Mouse (Mus musculus): ENCODE results near the gene Map2k3. TPM values are rescaled to one million over a fixed set of nuclear protein-coding genes. Genes with fewer than 3 reads are reported as not detected.

Gene Map2k3
- total and polyA plus RNA-seq, 3 experiments, result 13.7 to 92.5 (median 35.5) TPM

GRCm38 (mm10) chr11:60889861-60890260 is 42.0 kb upstream of the Map2k3 start:
- no peak overlapping the region for H3K4me2 ChIP-seq (ENCODE audit: insufficient read depth, low read depth, poor library complexity, severe bottlenecking)
- no peak overlapping the region for H3K4me3 ChIP-seq (replicated peaks in 1 of 3; ENCODE audit: low read depth in 2 of 3, low read length in 2 of 3, poor library complexity in 1 of 3)
- in situ Hi-C loops (cut with MboI; ENCODE audit: low pct_ligation_motif_present, low pct_unique_long_range_greater_than_20kb, low sequenced_read_pairs) (no loop called here), dilution Hi-C loops (cut with MboI; ENCODE audit: extremely low pct_ligation_motif_present, extremely low pct_unique_long_range_greater_than_20kb, low sequenced_read_pairs) (no loop called here)
- no peak overlapping the region for H3K27ac ChIP-seq (ENCODE audit: insufficient read depth, low read depth)
- H3K4me1 ChIP-seq (ENCODE audit: control insufficient read depth in 1 of 2, insufficient read depth in 2 of 2), result no peaks in the 10 kb centered on the region
- peaks cover 0 to 8% of the 10 kb centered on the region in 2 experiments for H3K36me3 ChIP-seq (replicated peaks in 1 of 2; ENCODE audit: control insufficient read depth in 1 of 2, insufficient read depth in 1 of 2, low read length in 1 of 2)
- TF ChIP-seq POLR2A (IDR thresholded peaks at IDR 0.05; ENCODE audit: low read depth, low read length) (no peak), ZMIZ1 (IDR thresholded peaks at IDR 0.05; ENCODE audit: low read depth, low read length) (no peak)
- H3K9ac ChIP-seq (ENCODE audit: insufficient read depth, low read depth), result no peak overlapping the region
- H3K9me3 ChIP-seq (replicated peaks; ENCODE audit: low read length), result no peaks in the 10 kb centered on the region
- DNase-seq (ENCODE audit: extremely low read depth), result no peak
- H3K27me3 ChIP-seq (replicated peaks), result no peaks in the 10 kb centered on the region
- H3K79me2 ChIP-seq (replicated peaks; ENCODE audit: control insufficient read depth, extremely low read depth, insufficient read depth, poor library complexity, severe bottlenecking), result no peaks in the 10 kb centered on the region

DNA sequence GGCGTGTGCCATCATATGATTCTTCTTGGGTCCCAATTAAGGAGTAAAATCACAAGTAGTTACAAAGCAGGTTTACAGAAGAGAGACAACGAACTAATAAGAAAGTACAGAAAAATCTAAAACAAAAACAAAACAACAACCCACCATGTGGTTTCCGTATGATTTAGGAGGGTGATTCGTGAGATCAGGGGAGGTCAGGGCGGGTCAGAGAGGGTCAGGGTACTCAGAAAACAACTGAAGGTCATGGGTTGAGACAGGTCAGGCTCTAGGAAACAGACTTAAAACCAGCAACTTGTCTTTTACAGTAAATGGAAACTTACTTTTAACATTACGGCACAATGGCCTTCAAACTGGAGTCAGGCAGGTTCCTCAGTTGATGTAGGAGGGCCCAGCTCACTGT is 41.5 kb upstream of the Map2k3 start:
- DNase-seq (ENCODE audit: extremely low read depth), result no peak
- TF ChIP-seq KAT2A (IDR thresholded peaks at IDR 0.05; ENCODE audit: insufficient replicate concordance, low read length) (no peak), RAD21 (IDR thresholded peaks at IDR 0.05; ENCODE audit: low read depth, low read length) (no peak), MXI1 (IDR thresholded peaks at IDR 0.05; ENCODE audit: low read depth, low read length) (no peak), CHD2 (IDR thresholded peaks at IDR 0.05; ENCODE audit: low read length) (no peak), GABPA (IDR thresholded peaks at IDR 0.05; ENCODE audit: insufficient replicate concordance, low read depth, low read length) (no peak), CTCF (conservative IDR thresholded peaks at IDR 0.05 in 1 of 2, IDR thresholded peaks at IDR 0.05 in 1 of 2; ENCODE audit: low read depth in 2 of 2, low read length in 2 of 2) (no peak), ZKSCAN1 (IDR thresholded peaks at IDR 0.05; ENCODE audit: borderline replicate concordance, low read depth, low read length) (no peak), BHLHE40 (IDR thresholded peaks at IDR 0.05; ENCODE audit: low read depth, low read length) (no peak), MEF2A (IDR thresholded peaks at IDR 0.05; ENCODE audit: borderline replicate concordance, low read depth, low read length) (no peak), NELFE (IDR thresholded peaks at IDR 0.05; ENCODE audit: low read depth, low read length) (no peak), ETS1 (conservative IDR thresholded peaks at IDR 0.05; ENCODE audit: low read depth, low read length) (no peak), UBTF (IDR thresholded peaks at IDR 0.05; ENCODE audit: low read depth, low read length) (no peak), HCFC1 (IDR thresholded peaks at IDR 0.05; ENCODE audit: low read depth, low read length) (no peak), MAFK (IDR thresholded peaks at IDR 0.05; ENCODE audit: insufficient replicate concordance, low read length) (no peak), ZC3H11A (IDR thresholded peaks at IDR 0.05; ENCODE audit: low read depth, low read length) (no peak), MYC (IDR thresholded peaks at IDR 0.05; ENCODE audit: low read depth, low read length) (no peak)

More for the DNA sequence above, 41.5 kb upstream of the Map2k3 start:
- Histone ChIP-seq H3K9ac (ENCODE audit: insufficient read depth, low read depth) (no peak overlapping the region), H3K4me3 (replicated peaks in 1 of 3; ENCODE audit: low read depth in 2 of 3, low read length in 2 of 3, poor library complexity in 1 of 3) (no peak overlapping the region), H3K27ac (ENCODE audit: insufficient read depth, low read depth) (no peak overlapping the region), H3K4me2 (ENCODE audit: insufficient read depth, low read depth, poor library complexity, severe bottlenecking) (no peak overlapping the region), H3K27me3 (replicated peaks) (no peaks in the 10 kb centered on the region), H3K4me1 (ENCODE audit: control insufficient read depth in 1 of 2, insufficient read depth in 2 of 2) (no peaks in the 10 kb centered on the region), H3K9me3 (replicated peaks; ENCODE audit: low read length) (no peaks in the 10 kb centered on the region), H3K79me2 (replicated peaks; ENCODE audit: control insufficient read depth, extremely low read depth, insufficient read depth, poor library complexity, severe bottlenecking) (no peaks in the 10 kb centered on the region), H3K36me3 (replicated peaks in 1 of 2; ENCODE audit: control insufficient read depth in 1 of 2, insufficient read depth in 1 of 2, low read length in 1 of 2) (peaks cover 0 to 7% of the 10 kb centered on the region in 2 experiments)
- in situ Hi-C loops (cut with MboI; ENCODE audit: low pct_ligation_motif_present, low pct_unique_long_range_greater_than_20kb, low sequenced_read_pairs), result no loop called here
- dilution Hi-C loops (cut with MboI; ENCODE audit: extremely low pct_ligation_motif_present, extremely low pct_unique_long_range_greater_than_20kb, low sequenced_read_pairs), result no loop called here

Data from CH12.LX (cell line).